Mouse (Mus musculus): ENCODE measurements at regions not wholly inside any gene's neighbourhood (a gene's known extent, or its start where the extent isn't known, plus 50 kb on each side); places are given as distances from the start of the nearest gene placed in this dataset.

DNA sequence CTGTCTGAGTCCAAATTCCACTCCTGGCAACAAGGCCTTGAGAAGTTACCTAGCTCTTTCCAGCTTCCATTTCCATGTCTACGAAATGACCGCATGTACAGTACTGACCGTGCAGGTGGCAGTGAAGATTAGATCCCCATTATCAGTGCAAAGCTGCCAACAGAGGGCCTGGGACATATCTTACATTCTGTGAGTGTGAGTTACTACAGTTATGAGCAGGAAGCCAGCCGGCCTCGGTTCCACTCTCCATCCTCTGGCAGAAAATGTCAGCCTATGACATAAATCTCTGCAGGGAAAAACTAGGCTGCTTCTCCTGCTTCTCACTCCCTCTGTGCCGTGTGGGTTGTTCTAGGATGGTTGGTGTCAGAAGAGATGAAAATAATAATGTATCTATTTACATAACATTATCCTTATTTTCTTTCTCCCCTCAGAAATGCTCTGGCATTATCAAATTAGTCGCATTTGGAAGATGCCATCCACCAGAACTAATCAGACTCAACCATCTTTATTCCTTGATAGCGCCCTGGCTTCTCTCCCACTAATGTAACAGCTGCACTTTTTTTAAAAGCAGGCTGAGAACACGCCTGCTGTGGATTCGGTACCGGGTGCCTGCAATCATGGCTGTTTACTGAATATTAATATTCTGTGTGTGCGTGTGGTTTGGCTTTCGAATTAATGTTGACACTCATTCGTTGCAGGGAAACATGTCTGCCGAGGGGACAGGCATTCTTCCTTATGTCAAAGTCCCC is 77.5 kb downstream of the Dyrk2 start:
- no peaks in the 10 kb centered on the region for H3K36me3 ChIP-seq (ENCODE audit: insufficient read depth, low read length)
- no peak overlapping the region for H3K9ac ChIP-seq (replicated peaks; ENCODE audit: low read length)
- H3K4me3 ChIP-seq (ENCODE audit: low read length) = no peak overlapping the region
- H3K9me3 ChIP-seq (ENCODE audit: low read length) = no peaks in the 10 kb centered on the region
- H3K27ac ChIP-seq (ENCODE audit: low read length) = no peak overlapping the region
- no peaks in the 10 kb centered on the region for H3K27me3 ChIP-seq (ENCODE audit: insufficient read depth, low read length)
- no peak overlapping the region for H3K4me2 ChIP-seq (replicated peaks; ENCODE audit: low read depth, low read length)
- no peaks in the 10 kb centered on the region for H3K4me1 ChIP-seq (ENCODE audit: insufficient read depth, low read length)
- no peak for ATAC-seq (ENCODE audit: low FRiP score, low TSS enrichment)
- WGBS = 74% methylated on average over 15 of the region's 15 CpGs

DNA sequence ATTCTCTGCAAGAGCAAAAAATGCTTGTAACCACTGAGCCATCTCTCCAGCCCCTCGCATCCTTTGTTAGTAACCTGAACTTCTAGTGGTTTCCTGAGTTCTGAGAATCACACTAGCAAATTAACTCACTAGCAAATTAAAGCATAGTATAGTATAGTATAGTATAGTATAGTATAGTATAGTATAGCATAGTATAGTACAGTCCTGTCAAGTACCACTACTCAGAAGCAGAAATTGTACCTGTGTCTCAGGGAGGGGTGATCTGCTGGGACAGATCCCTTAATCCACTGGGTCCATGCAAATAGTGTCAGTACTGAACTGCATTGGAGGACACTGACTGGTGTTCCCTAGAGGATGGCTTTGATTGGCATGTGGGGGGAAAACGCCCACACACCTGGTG is 76.2 kb downstream of the Dyrk2 start:
- Histone ChIP-seq H3K27ac (ENCODE audit: low read length) (no peak overlapping the region), H3K9me3 (ENCODE audit: low read length) (no peaks in the 10 kb centered on the region), H3K9ac (replicated peaks; ENCODE audit: low read length) (no peak overlapping the region), H3K4me1 (ENCODE audit: insufficient read depth, low read length) (no peaks in the 10 kb centered on the region), H3K27me3 (ENCODE audit: insufficient read depth, low read length) (no peaks in the 10 kb centered on the region), H3K4me2 (replicated peaks; ENCODE audit: low read depth, low read length) (no peak overlapping the region), H3K4me3 (ENCODE audit: low read length) (no peak overlapping the region), H3K36me3 (ENCODE audit: insufficient read depth, low read length) (no peaks in the 10 kb centered on the region)
- no peak for ATAC-seq (ENCODE audit: low FRiP score, low TSS enrichment)
- 86% methylated on average over 2 of the region's 2 CpGs for WGBS

DNA sequence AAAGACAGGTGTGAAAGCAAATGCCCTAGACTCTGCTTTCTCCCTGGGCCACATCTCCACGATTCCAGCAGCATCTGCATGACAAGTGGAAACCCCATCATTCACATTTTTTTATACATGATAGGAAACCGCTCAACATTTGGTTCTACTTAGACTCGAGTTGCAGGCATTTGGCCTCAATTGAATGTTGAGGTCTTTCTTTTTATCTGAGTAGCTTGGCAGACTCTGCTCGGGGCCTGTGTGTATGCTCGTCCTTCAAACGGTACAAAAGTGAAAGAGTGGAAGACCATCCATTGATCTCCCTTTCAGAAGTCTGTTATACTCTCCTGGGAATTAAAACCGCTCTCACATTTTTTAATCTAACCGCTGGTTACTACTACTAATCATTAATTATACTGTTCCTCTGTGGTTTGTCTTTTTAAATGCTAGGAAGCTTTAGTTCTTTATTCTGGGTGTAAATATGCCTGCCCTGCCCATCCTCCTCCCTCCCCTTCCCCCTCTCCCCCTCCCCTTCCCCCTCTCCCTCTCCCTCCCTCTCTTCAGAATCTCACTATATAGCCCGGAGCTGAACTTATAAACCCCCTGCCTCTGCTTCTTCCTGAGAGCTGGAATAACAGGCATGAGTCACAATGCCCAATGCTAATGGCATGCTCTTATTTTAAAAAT is 75.5 kb downstream of the Dyrk2 start:
- ATAC-seq (ENCODE audit: low FRiP score, low TSS enrichment) = no peak
- 62% methylated on average over 9 of the region's 9 CpGs for WGBS
- Histone ChIP-seq H3K4me3 (ENCODE audit: low read length) (no peak overlapping the region), H3K9me3 (ENCODE audit: low read length) (no peaks in the 10 kb centered on the region), H3K4me2 (replicated peaks; ENCODE audit: low read depth, low read length) (no peak overlapping the region), H3K9ac (replicated peaks; ENCODE audit: low read length) (no peak overlapping the region), H3K27me3 (ENCODE audit: insufficient read depth, low read length) (no peaks in the 10 kb centered on the region), H3K36me3 (ENCODE audit: insufficient read depth, low read length) (no peaks in the 10 kb centered on the region), H3K27ac (ENCODE audit: low read length) (no peak overlapping the region), H3K4me1 (ENCODE audit: insufficient read depth, low read length) (no peaks in the 10 kb centered on the region)

DNA sequence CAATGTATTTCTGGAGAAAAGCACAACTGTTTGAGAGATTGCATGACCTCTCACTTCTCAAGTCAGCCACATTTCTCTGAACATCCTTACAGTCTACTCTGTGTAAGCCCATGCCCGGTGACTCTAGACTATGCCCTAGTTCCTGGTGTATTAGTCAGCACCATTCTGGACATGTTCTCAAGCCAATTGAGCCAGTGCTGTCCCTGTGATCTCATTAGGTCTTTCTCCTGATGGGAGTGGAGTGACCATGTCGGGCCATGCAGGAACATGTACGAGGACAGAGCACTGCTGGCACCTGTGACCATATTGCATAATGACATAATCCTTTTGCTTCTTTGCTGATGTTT is 75.0 kb downstream of the Dyrk2 start:
- ATAC-seq (ENCODE audit: low FRiP score, low TSS enrichment) = no peak
- H3K4me2 ChIP-seq (replicated peaks; ENCODE audit: low read depth, low read length) = no peak overlapping the region
- WGBS = 83% methylated on average over 3 of the region's 3 CpGs
- no peak overlapping the region for H3K27ac ChIP-seq (ENCODE audit: low read length)
- H3K27me3 ChIP-seq (ENCODE audit: insufficient read depth, low read length) = no peaks in the 10 kb centered on the region
- no peaks in the 10 kb centered on the region for H3K36me3 ChIP-seq (ENCODE audit: insufficient read depth, low read length)
- no peaks in the 10 kb centered on the region for H3K9me3 ChIP-seq (ENCODE audit: low read length)
- no peaks in the 10 kb centered on the region for H3K4me1 ChIP-seq (ENCODE audit: insufficient read depth, low read length)
- no peak overlapping the region for H3K4me3 ChIP-seq (ENCODE audit: low read length)
- H3K9ac ChIP-seq (replicated peaks; ENCODE audit: low read length) = no peak overlapping the region

DNA sequence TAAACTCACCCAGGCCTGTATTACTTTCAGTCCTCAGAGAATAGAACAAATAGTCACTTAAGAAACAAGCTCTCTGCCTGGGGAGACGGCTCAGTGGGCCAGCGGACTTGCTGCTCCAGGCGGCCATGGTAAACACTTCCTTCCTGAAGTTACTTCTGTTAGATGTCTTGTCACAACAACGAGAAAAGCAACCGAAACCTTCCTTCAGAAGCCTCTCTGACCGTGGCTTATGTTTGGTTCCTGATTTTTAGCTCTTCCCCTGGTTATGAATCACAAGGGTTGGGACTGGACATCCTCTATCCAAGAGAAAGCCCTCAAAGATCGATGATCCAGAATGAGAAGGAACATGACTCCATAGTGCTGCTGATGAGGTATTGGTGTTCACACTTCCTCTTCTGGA is 73.5 kb downstream of the Dyrk2 start:
- H3K9me3 ChIP-seq (ENCODE audit: low read length) = no peaks in the 10 kb centered on the region
- H3K27ac ChIP-seq (ENCODE audit: low read length) = no peak overlapping the region
- H3K9ac ChIP-seq (replicated peaks; ENCODE audit: low read length) = no peak overlapping the region
- ATAC-seq (ENCODE audit: low FRiP score, low TSS enrichment) = no peak
- no peaks in the 10 kb centered on the region for H3K4me1 ChIP-seq (ENCODE audit: insufficient read depth, low read length)
- H3K36me3 ChIP-seq (ENCODE audit: insufficient read depth, low read length) = no peaks in the 10 kb centered on the region
- H3K27me3 ChIP-seq (ENCODE audit: insufficient read depth, low read length) = no peaks in the 10 kb centered on the region
- WGBS = 77% methylated on average over 7 of the region's 7 CpGs
- no peak overlapping the region for H3K4me3 ChIP-seq (ENCODE audit: low read length)
- no peak overlapping the region for H3K4me2 ChIP-seq (replicated peaks; ENCODE audit: low read depth, low read length)

DNA sequence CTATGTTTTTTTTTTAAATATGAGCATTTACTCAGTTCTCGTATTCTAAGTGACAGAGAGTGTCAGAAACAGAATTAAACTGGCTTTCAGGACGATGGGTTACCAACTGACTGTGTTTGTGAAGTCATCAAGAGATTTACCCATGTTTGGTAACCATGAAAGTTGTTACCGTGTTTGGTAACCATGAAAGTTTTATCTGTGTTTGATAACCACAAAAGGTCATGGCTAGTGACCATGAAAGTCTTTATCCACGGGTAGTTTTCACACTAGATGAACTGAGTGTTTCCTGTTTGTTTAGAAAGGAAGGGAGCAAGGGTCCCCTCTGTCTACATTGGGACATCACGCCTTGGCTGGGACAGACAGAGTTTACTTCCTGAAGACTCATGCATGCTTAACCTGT is 72.8 kb downstream of the Dyrk2 start:
- no peak overlapping the region for H3K4me2 ChIP-seq (replicated peaks; ENCODE audit: low read depth, low read length)
- 71% methylated on average over 5 of the region's 5 CpGs for WGBS
- H3K27me3 ChIP-seq (ENCODE audit: insufficient read depth, low read length) = no peaks in the 10 kb centered on the region
- H3K9me3 ChIP-seq (ENCODE audit: low read length) = no peaks in the 10 kb centered on the region
- H3K9ac ChIP-seq (replicated peaks; ENCODE audit: low read length) = no peak overlapping the region
- H3K4me3 ChIP-seq (ENCODE audit: low read length) = no peak overlapping the region
- no peaks in the 10 kb centered on the region for H3K36me3 ChIP-seq (ENCODE audit: insufficient read depth, low read length)
- no peak for ATAC-seq (ENCODE audit: low FRiP score, low TSS enrichment)
- H3K4me1 ChIP-seq (ENCODE audit: insufficient read depth, low read length) = no peaks in the 10 kb centered on the region
- H3K27ac ChIP-seq (ENCODE audit: low read length) = no peak overlapping the region

DNA sequence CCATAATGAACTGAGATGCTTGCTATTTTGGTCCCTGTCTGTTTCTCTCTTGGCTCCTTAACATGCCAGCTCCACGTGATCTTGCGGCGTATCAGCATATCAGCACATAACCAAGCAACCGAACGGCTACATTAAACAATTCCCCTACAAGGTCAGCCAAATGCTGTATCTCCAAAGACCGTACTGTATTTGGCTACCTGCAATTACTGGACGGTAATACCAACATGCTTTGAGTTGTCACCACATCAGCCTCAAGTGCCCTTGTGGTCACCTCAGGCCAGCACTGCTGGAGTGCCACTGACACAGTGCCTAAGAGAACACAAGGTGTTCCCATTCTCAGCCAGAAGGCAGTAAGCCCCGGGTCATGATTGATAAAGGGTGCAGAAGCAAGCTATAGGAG is 70.2 kb downstream of the Dyrk2 start:
- no peak for ATAC-seq (ENCODE audit: low FRiP score, low TSS enrichment)

DNA sequence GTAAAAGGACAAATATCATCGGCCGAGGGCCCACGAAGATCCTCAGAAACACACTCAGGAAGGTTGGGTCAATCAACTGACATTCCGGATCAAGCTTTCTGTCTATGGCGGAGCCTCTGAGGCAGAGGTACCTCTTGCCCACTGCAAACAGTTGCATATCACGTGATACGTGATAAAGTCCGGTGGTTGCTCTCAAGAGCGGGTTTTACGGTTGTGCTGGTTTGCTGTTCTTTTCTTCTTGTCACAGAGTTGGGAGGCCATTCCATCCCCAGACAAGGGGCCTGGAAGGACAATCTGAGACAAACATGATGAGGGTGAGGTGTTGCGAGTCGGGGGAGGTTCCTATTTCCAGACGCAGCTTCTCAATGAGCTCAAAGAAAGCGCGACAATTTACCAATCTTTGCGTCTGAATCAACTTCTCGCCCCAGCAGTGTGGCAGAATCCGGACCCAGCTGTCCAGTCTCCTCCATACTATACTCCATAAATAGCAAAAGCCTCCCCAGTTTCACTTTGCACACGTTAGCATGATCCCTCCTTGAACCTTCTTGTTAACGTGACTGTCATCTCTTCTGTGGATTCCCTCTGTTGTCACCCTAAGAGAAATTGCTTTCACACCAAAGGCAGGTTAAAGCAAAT is 66.0 kb downstream of the Dyrk2 start:
- no peaks in the 10 kb centered on the region for H3K36me3 ChIP-seq (ENCODE audit: insufficient read depth, low read length)
- no peak overlapping the region for H3K4me2 ChIP-seq (replicated peaks; ENCODE audit: low read depth, low read length)
- H3K9ac ChIP-seq (replicated peaks; ENCODE audit: low read length) = no peak overlapping the region
- no peak for ATAC-seq (ENCODE audit: low FRiP score, low TSS enrichment)
- H3K27me3 ChIP-seq (ENCODE audit: insufficient read depth, low read length) = no peaks in the 10 kb centered on the region
- H3K27ac ChIP-seq (ENCODE audit: low read length) = no peak overlapping the region
- H3K4me3 ChIP-seq (ENCODE audit: low read length) = no peak overlapping the region
- peaks cover 10% of the 10 kb centered on the region for H3K4me1 ChIP-seq (ENCODE audit: insufficient read depth, low read length)
- WGBS = 82% methylated on average over 20 of the region's 20 CpGs
- H3K9me3 ChIP-seq (ENCODE audit: low read length) = no peaks in the 10 kb centered on the region

More for the DNA sequence above, 70.2 kb downstream of the Dyrk2 start:
- Histone ChIP-seq H3K36me3 (ENCODE audit: insufficient read depth, low read length) (no peaks in the 10 kb centered on the region), H3K9ac (replicated peaks; ENCODE audit: low read length) (no peak overlapping the region), H3K4me3 (ENCODE audit: low read length) (no peak overlapping the region), H3K27me3 (ENCODE audit: insufficient read depth, low read length) (no peaks in the 10 kb centered on the region), H3K9me3 (ENCODE audit: low read length) (no peaks in the 10 kb centered on the region), H3K27ac (ENCODE audit: low read length) (no peak overlapping the region), H3K4me2 (replicated peaks; ENCODE audit: low read depth, low read length) (no peak overlapping the region), H3K4me1 (ENCODE audit: insufficient read depth, low read length) (peaks cover 5% of the 10 kb centered on the region)
- 93% methylated on average over 8 of the region's 8 CpGs for WGBS

DNA sequence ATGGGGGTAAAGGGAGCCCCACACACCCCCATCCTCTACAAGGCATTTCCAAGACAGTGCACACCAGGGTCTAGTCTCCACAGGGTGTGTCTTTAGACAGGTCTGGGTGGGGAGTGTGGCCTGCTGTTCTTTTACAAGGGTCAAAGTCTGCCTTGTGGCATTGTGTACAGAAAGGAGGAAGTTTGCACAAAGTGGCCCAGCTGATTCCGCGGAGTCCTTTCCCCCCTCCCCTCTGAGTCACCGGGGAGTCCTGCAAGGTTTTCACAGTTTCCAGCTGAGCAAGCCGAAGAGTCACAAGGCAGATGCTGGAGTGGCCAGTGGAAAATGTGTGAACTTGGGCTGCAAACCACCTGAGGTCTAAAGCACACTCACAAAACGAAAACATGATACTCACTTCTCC is 65.4 kb downstream of the Dyrk2 start:
- H3K9ac ChIP-seq (replicated peaks; ENCODE audit: low read length) = no peak overlapping the region
- ATAC-seq (ENCODE audit: low FRiP score, low TSS enrichment) = peak; percentile 87
- no peak overlapping the region for H3K4me2 ChIP-seq (replicated peaks; ENCODE audit: low read depth, low read length)
- H3K9me3 ChIP-seq (ENCODE audit: low read length) = no peaks in the 10 kb centered on the region
- peaks cover 10% of the 10 kb centered on the region for H3K4me1 ChIP-seq (ENCODE audit: insufficient read depth, low read length)
- WGBS = 26% methylated on average over 5 of the region's 5 CpGs
- H3K36me3 ChIP-seq (ENCODE audit: insufficient read depth, low read length) = no peaks in the 10 kb centered on the region
- no peak overlapping the region for H3K4me3 ChIP-seq (ENCODE audit: low read length)
- H3K27me3 ChIP-seq (ENCODE audit: insufficient read depth, low read length) = no peaks in the 10 kb centered on the region
- H3K27ac ChIP-seq (ENCODE audit: low read length) = no peak overlapping the region
